Mouse (Mus musculus): ENCODE results near the gene Ccl7. TPM values are rescaled to one million over a fixed set of nuclear protein-coding genes. Genes with fewer than 3 reads are reported as not detected.

Gene Ccl7
- total RNA-seq, 1 experiment from 2014 or later, result not detected

Other genes starting within 250 kb of the Ccl7 start
- gene 5530401A14Rik, start 185.0 kb upstream of the Ccl7 start, total RNA-seq (2017), result not detected in 2 replicates
- gene Asic2, start 77.3 kb upstream of the Ccl7 start, total RNA-seq (2017), result not detected in 2 replicates
- gene Ccl2, start 10.1 kb upstream of the Ccl7 start, total RNA-seq (2017), result 2.1 TPM in 1 of 2 replicates, not detected in the other
- not detected in 2 replicates for gene Gm17268, start 7.2 kb upstream of the Ccl7 start, total RNA-seq (2017)
- gene Ccl11, start 12.1 kb downstream of the Ccl7 start, total RNA-seq (2017), result not detected in 2 replicates
- not detected in 2 replicates for gene Ccl12, start 56.1 kb downstream of the Ccl7 start, total RNA-seq (2017)
- gene Ccl8, start 69.5 kb downstream of the Ccl7 start, total RNA-seq (2017), result not detected in 2 replicates

Measured in common myeloid progenitor, adult 5-6 weeks (primary cell).